Mouse (Mus musculus): ENCODE results near the gene Gm10945. TPM values are rescaled to one million over a fixed set of nuclear protein-coding genes. Genes with fewer than 3 reads are reported as not detected.

Gene Gm10945
- not detected for total RNA-seq (2021)

- DNase-seq = no peak
- intact Hi-C loops (cut with DNase I) = no loop called here
Observed at GRCm38 (mm10) chr10:6761287-6761811, at the start of gene Gm10945. Gene Gm10945 (minus strand): TSS chr10:6761761.

- intact Hi-C loops (cut with DNase I) = loop anchor here (10.0 kb wide), 1 partner anchor 935 kb away; no protein-coding TSS in a partner anchor
- DNase-seq = no peak
Observed at GRCm38 (mm10) chr10:6790226-6790625, 28.7 kb upstream of the Gm10945 start.

GRCm38 (mm10) chr10:6788517-6789237 lies 27.1 kb upstream of the Gm10945 start:
- peak; percentile 16 for DNase-seq
- intact Hi-C loops (cut with DNase I) = loop anchor here (5.0 kb wide), 1 partner anchor 756 kb away; no protein-coding TSS in a partner anchor

GRCm38 (mm10) chr10:6758206-6758605 lies 3.4 kb downstream of the Gm10945 start, which contains the start of gene Oprm1:
Gene Oprm1 (plus strand): TSS chr10:6758506.
- intact Hi-C loops (cut with DNase I) = no loop called here
- no peak for DNase-seq

GRCm38 (mm10) chr10:6753375-6753774 lies 8.2 kb downstream of the Gm10945 start:
- intact Hi-C loops (cut with DNase I) = no loop called here
- DNase-seq = no peak

- no peak for DNase-seq
- intact Hi-C loops (cut with DNase I) = no loop called here
Observed at GRCm38 (mm10) chr10:6728469-6728868, 33.1 kb downstream of the Gm10945 start.

- intact Hi-C loops (cut with DNase I) = no loop called here
- no peak for DNase-seq
Observed at GRCm38 (mm10) chr10:6723765-6724164, 37.8 kb downstream of the Gm10945 start.

GRCm38 (mm10) chr10:6717181-6717948 lies 44.2 kb downstream of the Gm10945 start:
- no peak for DNase-seq
- intact Hi-C loops (cut with DNase I) = no loop called here

- intact Hi-C loops (cut with DNase I) = no loop called here
- DNase-seq = no peak
Observed at GRCm38 (mm10) chr10:6705226-6705885, 56.2 kb downstream of the Gm10945 start.

- DNase-seq = peak; percentile 36
- intact Hi-C loops (cut with DNase I) = no loop called here
Observed at GRCm38 (mm10) chr10:6694218-6694850, 67.2 kb downstream of the Gm10945 start.

Other genes with a start within 250 kb of the Gm10945 start
- 1 to 10 TPM; 7.7 to 9.2 TPM for gene Oprm1, start 3.3 kb downstream of the Gm10945 start, total RNA-seq (2021)